Mouse (Mus musculus) G1E (cell line): ENCODE results near the gene Zfp945.

ENCODE experiments used
- CTCF ChIP-seq: IDR thresholded peaks from 2 replicates; pipeline ENCODE4 v1.5.1; 2012; ENCODE audit warnings: low read depth, low read length, inconsistent platforms, mixed read lengths
- GATA1 ChIP-seq: IDR thresholded peaks from 2 replicates; pipeline ENCODE4 v1.6.1; 2012; ENCODE audit warnings: borderline replicate concordance, low read length, inconsistent platforms, mixed read lengths
- POLR2AphosphoS5 ChIP-seq: IDR thresholded peaks from 2 replicates; pipeline ENCODE4 v1.6.1; 2012; ENCODE audit warnings: low read depth, low read length, inconsistent platforms; ENCODE audit not compliant: insufficient replicate concordance

DNA sequence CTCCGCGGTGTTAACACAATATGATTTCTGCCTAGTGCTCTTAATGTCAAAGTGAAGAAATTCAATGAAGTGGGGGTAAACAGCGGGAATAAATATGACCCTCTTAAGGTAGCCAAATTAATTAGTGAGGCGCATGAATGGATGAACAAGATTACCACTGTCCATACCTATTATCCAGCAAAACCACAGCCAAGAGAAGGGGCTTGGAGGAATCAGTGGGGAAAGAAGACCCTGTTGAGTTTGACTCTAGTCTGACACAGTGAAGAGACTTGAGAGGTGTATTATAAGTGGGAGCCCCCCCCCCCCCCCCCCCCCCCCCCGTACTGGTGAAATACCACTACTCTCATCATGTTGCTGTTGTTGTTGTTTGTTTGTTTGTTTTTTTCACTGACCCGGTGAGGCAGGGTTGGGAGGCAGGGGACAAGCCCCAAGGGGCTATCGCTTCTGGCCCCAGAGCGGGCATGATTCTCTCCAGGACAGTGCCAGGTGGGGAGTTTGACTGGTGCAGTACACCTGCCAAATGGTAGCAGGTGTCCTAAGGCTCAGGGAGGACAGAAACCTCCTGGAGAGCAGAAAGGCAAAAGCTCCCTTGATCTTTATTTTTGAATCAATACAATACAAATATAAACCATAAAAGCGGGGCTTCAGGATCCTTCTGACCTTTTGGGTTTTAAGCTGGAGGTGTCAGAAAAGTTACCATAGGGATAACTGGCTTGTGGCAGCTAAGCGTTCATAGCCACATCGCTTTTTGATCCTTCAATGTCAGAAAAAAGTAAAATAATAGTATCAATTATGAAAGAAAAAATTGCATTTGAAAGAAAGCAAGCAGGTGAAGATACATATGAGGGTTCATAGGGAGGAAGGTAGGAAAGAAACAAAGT, 10.7 kb upstream of the Zfp945 start:
- TF ChIP-seq CTCF (no peak), GATA1 (no peak), POLR2AphosphoS5 (no peak)
